Mouse (Mus musculus) mouse embryonic stem cell (cell line): Measurements from ENCODE around the gene Gata3.

Source experiments
- in situ Hi-C, 2 experiments: fragments of 300-500 bp; cut with MboI; formaldehyde crosslinking; loops; 1 replicate in 1 of 2; 3 replicates in 1 of 2; pipeline ENCODE4 v1.14.3; 2019 to 2020; ENCODE audit warnings: low sequenced_read_pairs in 2 of 2, low pct_unique_long_range_greater_than_20kb in 1 of 2, mixed read lengths in 1 of 2; ENCODE audit not compliant: unreplicated experiment in 1 of 2

The Gata3 gene

DNA sequence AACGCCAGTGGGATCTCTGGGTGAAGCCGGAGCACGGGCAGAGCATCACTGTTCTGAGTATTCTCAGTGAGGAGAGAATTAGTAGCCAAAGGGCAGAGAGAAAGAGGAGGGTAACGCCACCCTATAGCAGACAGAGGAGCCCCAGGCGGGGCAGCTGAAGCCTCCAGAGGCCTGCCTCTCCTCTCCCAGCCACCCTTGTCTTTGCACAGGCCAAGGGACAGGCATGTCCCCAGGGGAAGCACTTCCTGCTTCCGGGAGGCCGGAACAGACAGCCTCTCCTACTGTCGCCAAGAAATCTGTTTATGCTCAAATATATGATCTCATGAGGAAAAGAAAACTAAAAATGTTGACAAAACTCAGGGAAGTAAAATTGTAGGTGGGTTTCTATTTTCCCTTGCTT is 69.2 kb downstream of the Gata3 start:
- in situ Hi-C loops: no loop called here

- in situ Hi-C loops: no loop called here
These were observed 71.6 kb downstream of the Gata3 start for GRCm38 (mm10) chr2:9818177-9818785.
